Mouse (Mus musculus) kidney, postnatal 36 days (tissue): ENCODE measurements at regions not wholly inside any gene's neighbourhood (a gene's known extent, or its start where the extent isn't known, plus 50 kb on each side); places are given as distances from the start of the nearest gene placed in this dataset.

ENCODE experiments used
- DNase-seq, 2 experiments: peaks; one replicate each; pipeline ENCODE4 v3.0.0; 2021 to 2022; ENCODE audit warnings: mixed read lengths in 2 of 2

DNA sequence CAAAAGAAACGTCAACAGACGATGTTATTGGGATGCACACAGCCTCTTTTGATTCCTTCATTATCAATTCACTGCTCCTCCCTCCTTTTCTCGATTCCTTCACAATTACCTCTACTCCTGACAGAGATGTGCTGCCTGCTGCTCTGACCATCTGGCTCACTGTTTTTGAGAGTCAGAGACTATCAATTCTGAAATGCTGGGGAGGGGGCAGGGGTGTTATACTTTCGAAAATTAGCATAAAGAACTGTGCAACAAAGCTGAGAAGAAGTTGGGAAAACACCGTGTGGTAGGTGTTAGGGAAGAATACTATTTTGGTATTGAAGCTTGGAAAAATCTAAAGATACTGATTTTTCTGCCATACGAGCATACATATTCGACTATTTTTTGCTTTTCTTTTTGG is 96.4 kb downstream of the Nedd1 start:
- no peak for DNase-seq

DNA sequence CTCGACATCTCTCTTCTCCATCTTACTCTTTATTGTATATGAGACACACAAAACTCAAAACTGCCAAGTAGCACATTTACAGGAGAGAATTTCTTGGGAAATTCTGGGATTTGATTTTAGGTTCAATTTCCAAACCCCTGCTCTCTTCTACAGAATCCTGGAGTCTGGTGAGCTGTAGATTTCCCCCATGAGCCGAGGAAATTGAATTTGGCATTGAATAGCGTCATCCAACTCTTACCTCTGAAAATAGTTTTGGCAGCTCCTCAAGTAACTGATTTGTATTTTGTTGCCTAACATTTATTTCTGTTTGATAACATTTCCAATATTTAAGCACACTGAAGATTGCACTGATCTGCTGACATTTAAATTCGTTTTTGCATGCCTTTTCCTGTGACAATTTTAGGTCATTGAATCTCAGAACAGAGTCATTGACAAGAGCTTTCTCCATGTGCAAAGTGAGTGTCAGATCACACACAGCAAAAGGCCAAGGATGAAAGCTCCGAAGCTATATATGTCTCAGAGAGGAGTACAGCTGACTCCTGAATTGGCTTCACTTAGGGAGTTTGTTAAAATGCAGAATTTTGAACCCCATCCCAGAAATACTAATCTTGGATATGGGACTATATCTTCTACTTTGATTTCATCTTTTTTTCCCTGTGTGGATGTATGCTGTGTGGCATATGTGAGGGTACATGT is 106.4 kb downstream of the Nedd1 start:
- no peak for DNase-seq

DNA sequence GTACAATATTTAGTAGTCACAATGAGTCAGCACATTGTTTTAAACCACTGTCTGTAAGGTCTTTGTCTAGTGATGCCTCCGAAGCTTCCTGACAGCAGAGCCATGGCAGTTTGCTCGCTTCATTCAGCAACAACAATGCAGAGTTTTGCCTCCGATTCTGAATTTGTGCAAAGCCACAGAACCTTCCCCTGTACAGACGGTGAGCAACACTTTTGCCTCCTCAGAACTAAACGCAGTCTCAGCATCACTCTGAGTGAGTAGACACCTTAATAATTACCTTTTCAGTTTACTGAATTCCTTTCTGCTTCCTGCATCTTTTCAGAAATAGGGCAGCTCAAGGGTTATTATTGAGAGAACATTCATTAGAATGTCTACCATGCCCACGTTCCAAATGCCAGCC is 107.9 kb downstream of the Nedd1 start:
- no peak for DNase-seq

DNA sequence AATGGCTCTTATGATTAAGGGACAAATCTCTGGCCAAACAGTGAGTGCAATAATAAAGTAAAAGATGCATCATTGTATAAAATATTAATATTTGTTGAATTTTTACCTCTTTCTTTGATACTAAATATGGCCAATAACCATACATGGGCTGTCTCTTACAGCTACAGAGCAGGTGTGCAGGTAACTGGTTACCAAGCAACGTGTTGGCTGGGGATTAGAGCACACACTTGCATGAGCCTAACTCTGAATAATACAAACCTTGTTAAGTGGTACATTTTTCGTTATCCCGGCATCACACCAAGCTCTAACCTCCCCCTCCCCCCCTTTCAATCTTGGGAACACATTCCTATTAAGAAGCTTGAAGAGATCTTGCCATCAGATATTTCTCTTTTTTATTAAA is 111.2 kb downstream of the Nedd1 start:
- DNase-seq, result no peak

DNA sequence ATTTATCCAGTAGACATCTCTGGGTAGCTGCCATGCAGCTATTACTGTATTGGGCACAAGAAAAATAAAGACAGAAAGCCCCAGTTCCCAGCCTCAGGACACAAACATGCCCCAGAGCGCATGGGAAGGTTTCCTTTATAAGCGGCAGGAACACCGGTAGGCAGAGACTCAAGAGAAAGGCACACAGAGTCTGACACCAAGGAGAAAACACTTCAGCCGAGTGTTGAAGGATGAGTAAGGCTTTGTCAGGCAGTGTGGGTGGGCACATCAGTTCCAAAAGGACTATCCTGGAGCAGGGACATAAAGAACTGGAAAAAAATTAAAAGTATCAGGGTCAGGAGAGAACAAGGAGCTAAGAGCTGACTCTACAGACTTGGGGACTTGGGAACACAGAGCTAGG is 115.5 kb downstream of the Nedd1 start:
- DNase-seq, result no peak

DNA sequence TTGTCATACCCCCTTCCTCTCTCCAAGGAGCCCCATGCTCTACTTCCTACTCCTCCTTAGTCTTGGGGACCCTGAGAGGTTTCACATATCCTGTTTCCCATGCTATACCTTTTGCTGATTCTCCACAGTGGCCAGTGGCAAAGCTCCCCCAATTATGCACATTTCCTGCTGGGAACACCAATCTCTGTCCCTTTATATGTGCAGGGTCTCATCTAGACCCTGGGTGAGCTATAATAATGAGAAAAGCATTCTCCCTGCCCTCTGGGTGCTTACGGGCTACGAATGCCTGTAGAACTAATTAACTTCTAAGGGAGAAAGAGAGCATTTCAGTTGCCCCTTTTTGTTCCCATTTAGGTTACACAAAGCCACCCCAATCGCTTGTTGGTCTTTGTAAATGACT is 116.6 kb downstream of the Nedd1 start:
- no peak for DNase-seq

DNA sequence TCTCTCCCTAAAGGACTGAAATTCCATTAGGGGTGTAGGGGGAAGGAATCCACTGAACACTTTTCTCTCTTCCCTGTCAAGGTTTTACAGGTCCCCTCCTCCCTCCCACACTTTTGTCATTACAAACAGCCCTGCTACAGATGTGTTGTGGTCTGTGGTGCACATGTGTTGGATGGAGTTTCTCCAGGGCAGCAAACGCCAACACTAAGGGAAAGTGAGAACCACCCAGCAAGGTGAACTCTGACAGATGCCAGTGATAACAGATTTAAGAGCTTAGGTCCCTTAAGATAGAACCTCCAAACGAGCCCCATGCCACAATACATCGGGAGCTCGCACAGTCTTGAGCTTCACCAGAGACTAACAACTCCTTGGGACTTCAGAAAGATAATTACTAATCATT is 122.1 kb downstream of the Nedd1 start:
- DNase-seq, result no peak

DNA sequence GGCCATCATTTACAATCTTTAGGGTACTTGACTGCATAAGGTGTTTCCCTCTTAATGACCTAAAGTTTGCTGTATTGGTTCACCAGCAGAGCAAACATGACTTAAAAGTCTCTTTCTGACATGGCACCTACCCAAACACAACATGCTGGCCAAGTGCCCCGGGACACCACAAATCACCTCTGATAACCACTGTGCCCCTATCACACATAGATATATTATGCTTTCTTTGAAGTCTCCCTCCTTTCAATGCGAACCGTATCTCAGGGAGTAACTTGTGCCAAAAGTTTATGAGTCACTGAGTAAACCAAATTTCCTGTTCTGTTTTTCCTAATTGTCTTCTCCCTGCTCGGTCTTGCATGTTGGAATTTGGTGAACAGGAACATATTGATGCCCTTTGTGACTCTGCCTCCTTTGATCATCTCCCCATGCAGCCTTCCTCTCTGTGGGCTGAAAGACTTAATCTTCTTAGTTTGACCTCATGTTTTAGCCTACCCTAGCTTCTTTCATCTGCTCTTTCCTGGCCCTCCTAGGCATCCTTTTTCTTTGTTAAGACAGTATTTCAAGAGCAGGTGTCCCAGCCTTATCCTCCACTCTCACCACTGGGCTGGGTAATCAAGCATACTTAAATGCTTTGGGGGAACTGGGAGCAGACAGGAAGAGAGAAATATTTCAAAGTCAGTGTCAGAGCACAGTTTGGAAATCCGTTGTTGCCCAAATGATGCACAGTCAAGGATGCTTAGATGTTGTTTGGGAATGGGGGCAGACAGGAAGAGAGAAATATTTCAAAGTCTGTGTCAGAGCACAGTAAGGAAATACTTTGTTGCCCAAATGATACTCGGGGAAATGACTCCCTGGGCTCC is 126.5 kb downstream of the Nedd1 start:
- DNase-seq, result no peak

DNA sequence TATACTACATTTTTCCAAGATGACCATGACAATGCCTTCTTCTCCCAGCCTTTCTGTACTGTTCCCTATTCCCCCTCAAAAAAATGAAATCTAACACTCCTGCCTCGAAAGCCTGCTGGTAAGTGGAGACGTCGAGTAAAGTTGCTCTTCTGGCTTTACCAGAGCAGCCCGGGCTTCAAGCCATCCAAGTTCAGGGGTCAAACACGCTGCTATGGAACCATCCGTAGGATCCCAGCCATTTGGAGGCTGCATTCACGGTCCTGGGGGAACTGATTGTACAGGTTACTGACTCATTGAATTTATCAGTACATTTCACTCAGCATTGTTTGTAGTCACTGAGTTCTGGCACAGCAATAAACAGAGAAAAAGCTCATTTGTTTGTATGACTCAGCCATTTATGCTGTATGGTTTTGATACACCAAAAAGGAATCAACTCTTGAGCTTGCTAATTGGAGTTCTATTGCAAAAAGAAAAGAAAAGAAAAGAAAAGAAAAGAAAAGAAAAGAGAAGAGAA is 128.2 kb downstream of the Nedd1 start:
- DNase-seq, result peak in 1 of 2 experiments; percentile 3

DNA sequence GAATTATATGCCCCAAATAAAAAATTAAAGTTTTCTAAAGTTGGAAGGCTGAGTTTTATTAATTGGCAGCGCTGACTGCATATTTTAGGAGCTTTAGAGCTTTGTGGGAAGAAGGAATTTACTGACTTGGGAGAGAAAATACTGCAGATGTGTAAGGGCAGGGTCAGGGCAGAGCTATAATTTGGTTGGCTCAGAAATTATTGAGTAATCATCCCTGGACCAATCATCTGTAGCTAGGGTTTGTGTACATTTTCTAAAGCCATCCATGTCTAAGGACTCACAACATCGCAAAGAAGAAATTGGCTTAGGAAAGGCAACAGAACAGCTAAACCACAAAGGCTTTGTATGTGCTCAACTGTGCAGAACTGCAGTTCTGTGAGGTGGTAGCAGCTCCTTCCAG is 143.3 kb downstream of the Nedd1 start:
- peak in 1 of 2 experiments; percentile 3 for DNase-seq

DNA sequence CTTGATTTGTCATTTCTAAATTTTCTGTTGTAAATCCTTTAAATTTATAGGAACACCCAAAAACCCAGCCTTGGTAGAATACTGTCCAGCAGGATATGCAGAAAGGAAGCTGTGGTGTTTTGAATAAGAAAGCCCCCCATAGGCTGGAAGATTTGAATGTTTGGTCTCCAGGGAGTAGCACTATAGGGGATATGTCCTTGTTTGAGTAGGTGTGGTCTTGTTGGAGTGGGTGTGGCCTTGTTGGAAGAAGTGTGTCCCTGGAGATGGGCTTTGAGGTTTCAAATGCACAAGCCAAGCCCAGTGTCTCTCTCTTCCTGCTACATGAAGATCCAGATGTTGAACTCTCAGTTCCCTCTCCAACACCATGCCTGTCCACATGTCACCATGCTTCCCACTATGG is 151.7 kb downstream of the Nedd1 start:
- DNase-seq, result no peak

DNA sequence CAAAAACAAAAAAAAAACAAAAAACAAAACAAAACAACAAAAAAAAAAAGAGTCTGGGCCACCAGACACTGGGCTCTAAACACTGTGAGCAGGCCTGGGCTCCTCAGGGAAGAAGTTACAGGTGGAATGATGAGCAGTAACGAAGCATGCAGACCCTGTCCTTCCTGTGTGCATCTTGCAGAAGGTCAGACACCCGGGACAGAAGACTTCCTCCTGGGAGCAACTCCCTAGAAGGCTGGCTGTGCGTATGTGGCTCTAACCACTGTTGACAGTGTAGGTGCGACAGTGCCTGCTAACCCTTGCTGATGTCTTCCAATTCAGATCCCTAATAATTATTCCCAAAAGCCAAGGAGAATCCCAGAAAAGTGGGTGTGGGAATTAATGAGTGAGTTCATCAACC is 164.8 kb downstream of the Nedd1 start:
- DNase-seq, result no peak

DNA sequence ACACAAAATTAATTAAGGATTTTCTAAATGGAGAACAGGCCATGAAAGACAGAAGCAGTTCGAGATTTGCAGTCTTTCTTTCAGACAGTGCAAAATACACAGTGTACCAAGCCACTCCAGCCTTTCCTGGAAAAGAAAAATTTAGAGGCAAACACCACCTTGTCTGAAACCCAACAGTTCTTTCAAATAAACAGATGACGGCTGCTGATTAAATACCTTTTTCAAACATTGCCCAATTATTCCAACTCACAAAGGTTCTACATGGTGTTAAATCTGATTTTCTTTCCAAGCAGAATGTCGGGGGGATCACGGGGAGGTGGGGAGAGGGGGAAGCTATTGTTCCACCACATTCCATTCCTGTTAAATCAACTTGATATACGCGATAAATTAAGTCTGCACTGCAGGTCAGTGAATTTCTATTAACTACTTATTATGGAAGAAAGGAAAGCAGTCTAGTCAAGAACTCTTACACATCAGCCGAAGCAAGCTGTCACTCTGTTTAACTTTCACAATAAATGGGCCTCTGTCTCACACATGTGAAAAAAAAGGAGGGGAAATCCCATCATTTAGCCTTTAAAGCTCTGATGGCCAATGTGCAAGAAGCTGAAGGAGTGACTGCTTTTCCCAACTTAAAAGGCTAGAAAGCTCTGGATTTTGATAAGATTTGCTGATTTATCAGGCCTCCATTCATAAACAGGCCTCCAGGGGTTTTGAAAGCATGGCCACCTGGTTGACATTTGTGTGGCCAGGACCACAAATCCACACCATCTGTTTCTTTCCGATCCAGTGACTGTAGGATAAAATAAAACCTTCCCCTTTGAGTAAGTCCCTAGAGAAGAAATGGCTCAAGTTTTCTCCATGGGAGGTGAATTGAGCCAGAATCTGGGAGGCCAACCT is 165.4 kb downstream of the Nedd1 start:
- DNase-seq, result no peak

DNA sequence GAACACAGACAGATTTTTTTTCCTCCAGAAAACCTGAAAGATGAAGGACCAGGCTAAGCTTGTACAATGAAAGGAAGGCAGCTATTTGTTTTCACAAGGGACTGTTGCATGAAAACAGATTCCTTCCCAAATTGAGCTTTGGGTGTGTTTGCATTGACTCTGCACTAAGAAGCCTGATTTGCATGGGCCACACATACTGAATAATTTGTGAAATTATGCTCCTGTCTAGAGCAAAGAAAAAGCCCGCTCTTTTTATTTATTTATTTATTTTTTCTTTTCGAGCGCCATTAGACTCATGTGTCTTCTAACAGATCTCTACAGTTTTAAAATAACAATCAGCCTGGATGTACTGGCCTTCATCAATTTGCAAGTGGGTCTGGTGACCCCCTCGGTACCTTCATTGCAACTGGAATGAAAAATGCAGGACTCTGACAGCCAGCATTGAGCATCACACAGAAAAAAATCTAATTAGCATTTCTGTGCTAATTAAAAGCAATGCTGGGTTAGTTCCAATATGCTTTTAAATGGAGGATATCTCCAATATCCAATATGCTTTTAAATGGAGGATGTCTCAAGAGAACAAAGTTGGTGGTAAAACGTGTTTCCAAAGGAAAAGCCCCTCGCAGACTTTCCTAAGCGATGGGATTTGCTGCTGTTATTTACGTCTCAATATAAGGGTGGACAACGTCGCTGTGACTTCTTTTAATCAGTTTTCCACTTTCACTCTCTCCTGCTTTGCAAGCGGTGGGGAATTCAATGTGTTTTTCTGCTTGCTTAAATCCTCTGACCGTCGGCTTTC is 166.3 kb downstream of the Nedd1 start:
- DNase-seq, result no peak

DNA sequence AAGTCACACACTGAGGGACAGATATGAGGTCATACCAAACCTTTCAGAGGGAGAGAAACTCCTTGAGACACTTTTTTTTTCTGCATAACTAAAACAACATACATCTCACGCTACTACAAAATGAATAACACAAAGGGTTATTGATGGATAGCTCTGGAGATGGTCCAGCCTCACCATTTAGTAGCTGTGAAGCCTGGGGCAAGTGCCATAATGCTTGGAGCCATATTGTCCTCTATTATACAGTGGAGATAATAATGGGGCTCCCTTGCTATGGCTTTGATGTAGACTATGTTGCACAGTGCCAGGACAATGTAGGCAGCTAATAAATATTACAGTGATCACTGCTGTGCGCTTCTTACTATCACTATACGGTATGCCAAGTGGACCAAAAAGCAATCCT is 168.3 kb downstream of the Nedd1 start:
- no peak for DNase-seq

DNA sequence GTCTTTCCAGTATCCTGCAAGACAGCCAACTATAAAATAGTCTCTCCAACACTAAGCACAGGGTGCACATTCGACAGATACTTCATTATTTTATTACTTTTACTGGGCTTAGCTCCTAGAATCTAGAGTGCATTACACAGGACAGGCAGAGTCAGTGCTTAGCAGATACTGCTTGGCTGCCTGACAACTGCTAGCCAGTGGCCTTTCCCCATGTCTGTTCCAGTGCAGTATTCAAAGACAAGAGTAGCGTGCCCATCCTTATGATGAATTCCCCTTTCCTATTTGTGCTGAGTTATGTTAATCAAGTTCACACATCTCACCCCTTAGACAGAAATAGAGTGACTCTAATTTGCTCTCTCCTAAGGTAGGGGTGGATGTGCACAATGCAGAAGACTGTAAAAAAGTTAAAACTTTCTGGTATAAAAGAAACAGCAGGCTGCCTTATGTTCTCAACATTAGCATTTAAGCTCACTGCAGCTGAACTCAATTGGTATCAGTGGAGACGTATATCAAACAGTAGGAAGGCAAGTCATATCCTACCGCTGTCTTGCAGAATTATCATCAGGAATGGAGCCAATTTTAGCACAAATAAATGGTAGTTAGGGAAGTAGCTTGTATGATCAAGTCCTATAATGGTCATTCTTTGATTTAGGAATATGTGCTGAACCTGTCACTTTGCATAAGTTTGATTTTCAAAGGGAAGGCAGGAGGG is 173.2 kb downstream of the Nedd1 start:
- no peak for DNase-seq

DNA sequence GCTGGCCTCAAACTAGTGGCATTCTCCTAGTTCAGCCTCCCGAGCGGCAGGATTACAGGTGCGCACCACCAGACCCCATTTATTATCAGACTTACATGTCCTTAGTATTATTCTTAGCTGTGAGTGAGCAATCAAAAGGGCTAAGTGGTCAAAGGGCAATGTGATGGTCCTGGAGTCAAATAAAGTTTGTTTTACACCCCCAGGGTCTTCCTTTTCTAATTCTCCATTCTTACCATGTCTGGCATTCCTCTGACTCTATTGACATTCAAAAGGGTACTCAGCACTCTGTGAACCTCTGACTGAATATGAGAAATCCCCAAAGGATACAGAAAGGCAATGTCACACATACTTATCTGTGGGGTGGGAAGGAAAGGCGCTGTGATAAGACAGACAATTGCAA is 183.8 kb downstream of the Nedd1 start:
- no peak for DNase-seq

DNA sequence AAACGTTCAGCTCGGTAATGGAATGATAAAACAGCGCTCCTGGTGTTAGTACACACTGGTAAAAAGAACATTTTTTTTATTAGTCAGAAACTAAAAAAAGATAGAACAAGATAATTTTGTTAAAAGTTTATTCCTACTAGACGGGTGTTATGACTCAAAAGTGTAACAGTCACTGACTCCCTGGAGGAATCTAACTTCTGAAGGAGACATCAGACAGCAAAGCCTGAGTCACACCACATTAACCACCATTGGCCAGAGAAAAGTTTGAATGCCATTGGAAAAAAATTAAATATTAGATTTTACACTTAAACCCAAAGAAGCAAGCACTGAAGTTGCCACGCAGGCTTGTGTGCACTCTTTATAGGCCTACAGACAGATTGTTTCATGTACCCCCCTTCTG is 205.3 kb downstream of the Nedd1 start:
- no peak for DNase-seq

DNA sequence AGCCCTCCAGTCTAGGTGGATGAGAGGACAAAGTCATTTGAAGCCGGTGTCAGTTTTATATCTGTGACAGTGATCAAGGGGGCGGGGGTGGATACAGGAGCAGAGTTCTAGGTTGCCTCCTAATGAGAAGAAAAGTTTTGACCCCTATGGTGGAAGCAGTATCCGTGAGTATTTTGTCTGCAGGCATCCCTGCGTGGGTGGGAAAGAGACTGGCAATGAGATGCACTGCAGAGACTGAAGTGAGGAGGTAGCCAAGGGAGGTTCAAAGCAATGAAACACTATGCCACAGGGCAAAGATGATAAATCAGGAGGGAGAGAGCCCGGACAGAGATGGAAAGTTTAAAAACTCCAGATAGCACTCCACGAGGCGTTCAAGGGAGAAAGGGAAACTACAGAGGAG is 210.5 kb downstream of the Nedd1 start:
- DNase-seq, result no peak

DNA sequence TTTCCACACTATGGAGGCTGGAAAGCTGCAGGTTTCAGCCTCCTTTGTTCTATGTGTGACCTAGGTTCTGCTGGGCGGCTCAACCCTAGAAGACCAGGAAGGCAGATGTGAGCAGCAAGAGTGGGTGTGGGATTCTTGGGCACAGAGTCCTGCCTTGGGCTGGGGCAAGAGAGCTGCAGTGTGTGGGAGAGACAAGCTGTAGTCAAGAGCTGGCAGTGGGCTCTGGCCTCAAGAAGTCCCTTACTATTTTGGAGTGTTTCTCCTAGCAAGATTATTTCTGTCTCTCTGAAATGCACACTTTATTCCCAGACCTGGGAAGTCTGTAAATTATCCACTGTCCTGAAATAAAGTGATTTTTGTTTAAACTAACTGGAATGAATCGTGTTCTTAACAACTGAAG is 211.5 kb downstream of the Nedd1 start:
- no peak for DNase-seq

DNA sequence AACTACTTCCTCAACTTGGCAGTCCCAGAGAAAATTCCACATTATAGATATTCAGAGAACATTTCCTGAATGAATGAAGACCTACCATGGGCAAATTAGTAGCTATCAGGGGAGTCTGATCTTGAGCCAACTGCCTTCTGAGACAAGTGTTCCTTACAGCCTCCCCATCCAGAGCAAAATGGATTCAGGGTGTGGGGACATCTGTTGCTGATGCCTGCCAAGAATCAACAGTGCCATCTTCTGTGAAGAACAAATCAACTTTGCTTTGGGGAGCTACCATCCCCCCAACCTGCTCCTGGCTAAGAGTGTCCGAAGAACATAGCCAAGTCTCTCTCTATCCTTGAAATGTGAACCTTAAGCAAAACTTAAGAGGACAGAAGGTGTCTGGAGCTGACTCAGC is 217.9 kb downstream of the Nedd1 start:
- no peak for DNase-seq

DNA sequence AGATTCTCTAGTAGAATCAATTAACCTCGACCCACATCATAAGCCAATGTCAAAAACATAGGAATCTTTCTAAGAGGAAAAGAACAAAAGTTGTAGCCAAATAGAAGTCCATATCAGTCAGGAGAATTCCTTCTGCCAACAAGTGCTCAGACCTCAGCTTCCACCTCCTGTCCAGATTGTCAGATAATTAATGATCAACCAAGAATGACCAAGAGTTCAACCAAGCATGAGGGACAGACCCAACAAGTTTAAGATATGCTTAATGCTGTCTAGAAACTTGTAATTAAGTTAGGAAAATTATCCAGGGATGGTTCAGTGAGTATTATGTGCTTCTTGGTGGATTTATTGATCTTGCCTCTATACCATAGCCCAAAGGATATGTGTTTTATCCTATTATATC is 238.6 kb downstream of the Nedd1 start:
- peak; percentile 13 to 63 for DNase-seq
